ENCODE assay signal across 8 mouse cellular contexts in the genomic region with DNA sequence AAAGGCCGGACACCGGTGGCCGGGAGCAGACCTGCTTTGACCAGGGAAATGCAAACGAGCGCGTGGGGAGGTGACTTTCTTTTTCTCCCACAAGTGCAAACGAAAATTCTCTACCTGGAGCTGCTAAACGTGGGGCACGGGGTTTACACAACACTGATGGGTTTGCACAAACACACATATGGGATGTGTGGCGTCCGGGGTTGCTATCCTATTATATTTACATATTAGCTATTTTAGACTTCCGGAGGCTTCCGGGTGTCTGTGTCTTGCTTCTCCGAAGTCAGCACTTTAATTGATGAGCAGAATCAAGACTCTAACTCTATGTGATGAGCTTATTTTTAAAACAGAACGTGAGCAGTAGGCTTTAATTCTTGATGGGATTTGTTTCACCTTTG. TPM values are rescaled to one million over a fixed set of nuclear protein-coding genes. Genes with fewer than 3 reads are reported as not detected.
A peak's percentile ranks its signal among the peaks of the same experiment; 100 is the strongest.
DNase-seq lines count a peak whose midpoint lies in the region; ATAC-seq and TF ChIP-seq lines count a peak whose summit lies in the region.

No protein-coding gene starts in this region.

- 10% methylated on average over 15 of the region's 15 CpGs for WGBS in kidney, embryonic 16.5 days
- 7% methylated on average over 15 of the region's 15 CpGs for WGBS in intestine, embryonic 16.5 days

- DNase-seq in kidney, adult 8-10 months, result no peak
- DNase-seq in left cerebral cortex, adult 11 months (ENCODE audit: low spot score), result no peak
- DNase-seq in B cell, adult 2 months, result no peak
- DNase-seq in kidney, adult 11 months, result no peak

- no peak for TF ChIP-seq POLR2A in cortical plate, adult 2 months (IDR thresholded peaks at IDR 0.05; ENCODE audit: extremely low read depth, insufficient read depth, low read length)
- TF ChIP-seq POLR2A in myocyte (IDR thresholded peaks at IDR 0.05; ENCODE audit: insufficient read length, low read depth), result no peak

- peak overlapping the region; percentile 19 for H3ac ChIP-seq in myocyte (ENCODE audit: control insufficient read depth, insufficient read length)

- H3K9me3 ChIP-seq in kidney, embryonic 16.5 days (ENCODE audit: low read length), result no peaks in the 10 kb centered on the region
- H3K9me3 ChIP-seq in intestine, embryonic 16.5 days (ENCODE audit: control insufficient read depth, low read length), result no peaks in the 10 kb centered on the region

- no peaks in the 10 kb centered on the region for H3K79me2 ChIP-seq in myocyte (ENCODE audit: control insufficient read depth, insufficient read depth)

- H3K4me2 ChIP-seq in kidney, embryonic 16.5 days (replicated peaks; ENCODE audit: low read depth, low read length), result peak overlapping the region; percentile 94
- peak overlapping the region; percentile 91 for H3K4me2 ChIP-seq in intestine, embryonic 16.5 days (ENCODE audit: low read depth, low read length)
- H3K4me2 ChIP-seq in myocyte (ENCODE audit: low read depth), result peak overlapping the region; percentile 79

- ATAC-seq in kidney, embryonic 16.5 days (ENCODE audit: low FRiP score, low TSS enrichment), result no peak
- peak; percentile 19; the same call in 1 of the 2 replicates for ATAC-seq in intestine, embryonic 16.5 days

- 0 out of 2 replicates have a peak, but pooled peaks cover 2% of the 10 kb centered on the region for H3K27me3 ChIP-seq in kidney, embryonic 16.5 days (ENCODE audit: insufficient read depth, low read length)
- H3K27me3 ChIP-seq in intestine, embryonic 16.5 days (replicated peaks; ENCODE audit: control insufficient read depth, insufficient read depth, low read length), result no peaks in the 10 kb centered on the region
- H3K27me3 ChIP-seq in myocyte (ENCODE audit: control insufficient read depth, insufficient read depth, insufficient read length), result no peaks in the 10 kb centered on the region

- TF ChIP-seq CTCF in cortical plate, adult 2 months (IDR thresholded peaks at IDR 0.05; ENCODE audit: extremely low read depth, insufficient read depth, low read length), result no peak

- H3K9ac ChIP-seq in kidney, embryonic 16.5 days (replicated peaks; ENCODE audit: low read length), result peak overlapping the region; percentile 73
- peak overlapping the region; percentile 75 for H3K9ac ChIP-seq in intestine, embryonic 16.5 days (ENCODE audit: low read depth, low read length)

- H3K27ac ChIP-seq in kidney, embryonic 16.5 days (ENCODE audit: low read length), result no peak overlapping the region
- no peak overlapping the region for H3K27ac ChIP-seq in cortical plate, adult 2 months (ENCODE audit: insufficient read depth, low read length)
- no peak overlapping the region for H3K27ac ChIP-seq in intestine, embryonic 16.5 days (ENCODE audit: low read length)

- H3K4me1 ChIP-seq in kidney, embryonic 16.5 days (ENCODE audit: insufficient read depth, low read length), result peaks cover 12% of the 10 kb centered on the region
- no peaks in the 10 kb centered on the region; the same call in 1 of the 2 replicates for H3K4me1 ChIP-seq in cortical plate, adult 2 months (ENCODE audit: control insufficient read depth, insufficient read depth, low read length)
- H3K4me1 ChIP-seq in intestine, embryonic 16.5 days (ENCODE audit: control insufficient read depth, insufficient read depth, low read length), result peaks cover 3% of the 10 kb centered on the region; the same call in 1 of the 2 replicates

- H3K4me3 ChIP-seq in kidney, embryonic 16.5 days (ENCODE audit: low read length), result peak overlapping the region; percentile 81
- peak overlapping the region; percentile 56 for H3K4me3 ChIP-seq in cortical plate, adult 2 months (ENCODE audit: insufficient read depth, low read length)
- H3K4me3 ChIP-seq in intestine, embryonic 16.5 days (ENCODE audit: low read length), result peak overlapping the region; percentile 70
- H3K4me3 ChIP-seq in myocyte, result peak overlapping the region; percentile 31

- H3K36me3 ChIP-seq in kidney, embryonic 16.5 days (ENCODE audit: insufficient read depth, low read length), result no peaks in the 10 kb centered on the region
- no peaks in the 10 kb centered on the region for H3K36me3 ChIP-seq in intestine, embryonic 16.5 days (ENCODE audit: control insufficient read depth, insufficient read depth, low read length)
- H3K36me3 ChIP-seq in myocyte (ENCODE audit: control insufficient read depth, insufficient read depth), result no peaks in the 10 kb centered on the region

TF ChIP-seq in myocyte, 11 proteins besides CTCF, POLR2A, EP300 and RAD21:
- no peak for TF ChIP-seq TCF3 (IDR thresholded peaks at IDR 0.05; ENCODE audit: insufficient read length, low read depth)
- no peak for TF ChIP-seq POLR2AphosphoS2 (IDR thresholded peaks at IDR 0.05; ENCODE audit: insufficient read length, low read depth)
- TF ChIP-seq CEBPB (IDR thresholded peaks at IDR 0.05; ENCODE audit: insufficient read depth, poor library complexity, severe bottlenecking), result no peak
- no peak for TF ChIP-seq MYOD1 (IDR thresholded peaks at IDR 0.05; ENCODE audit: control insufficient read depth in 1 of 3, insufficient read length in 2 of 3, low read depth in 2 of 3)
- no peak for TF ChIP-seq E2F4 (IDR thresholded peaks at IDR 0.05; ENCODE audit: insufficient read depth)
- no peak for TF ChIP-seq MAX (IDR thresholded peaks at IDR 0.05; ENCODE audit: low read depth)
- no peak for TF ChIP-seq REST (IDR thresholded peaks at IDR 0.05; ENCODE audit: insufficient read depth, insufficient read length)
- no peak for TF ChIP-seq MYOG (IDR thresholded peaks at IDR 0.05; ENCODE audit: control insufficient read depth in 1 of 3, insufficient read depth in 1 of 3, insufficient read length in 2 of 3, low read depth in 2 of 3)
- no peak for TF ChIP-seq TCF12 (IDR thresholded peaks at IDR 0.05; ENCODE audit: insufficient read depth, poor library complexity, severe bottlenecking)
- no peak for TF ChIP-seq SRF (IDR thresholded peaks at IDR 0.05; ENCODE audit: control insufficient read depth, insufficient read length, low read depth)

RNA-seq across cellular contexts. Expression of a gene that starts 0.4 kb away (rescaled TPM):
- 4.6 and 5.0 TPM in 2 replicates for polyA plus RNA-seq in kidney, embryonic 16.5 days (2015; fragmentation: Nextera tagmentation; extraction: Ambion mirVana)
- polyA plus RNA-seq in cortical plate, adult 2 months (2012; rRNA removed), result 1.6 and 1.9 TPM in 2 replicates
- 10.1 and 11.9 TPM in 2 replicates for polyA plus RNA-seq in intestine, embryonic 16.5 days (2015; fragmentation: Nextera tagmentation; extraction: Ambion mirVana)
- 2.6 TPM for polyA plus RNA-seq in myocyte (2012; fragmentation: generic; extraction: Trizol)

Comparison
In these comparisons a context has a peak if more than half of its experiments do, and no peak if none do; other contexts are left out.
1. H3K4me3 ChIP-seq: peak in every context shown above with its lines; median percentile 81 in kidney, embryonic 16.5 days; 70 in intestine, embryonic 16.5 days; 56 in cortical plate, adult 2 months; 31 in myocyte.